Mouse (Mus musculus): ENCODE measurements around the gene Cited4.

- TF ChIP-seq CTCF (IDR thresholded peaks at IDR 0.05; ENCODE audit: borderline replicate concordance, extremely low read depth, insufficient read depth, insufficient read length) (no peak), POLR2A (IDR thresholded peaks at IDR 0.05; ENCODE audit: borderline replicate concordance, extremely low read depth, insufficient read depth, insufficient read length, poor library complexity, severe bottlenecking) (no peak)
Observed at GRCm38 (mm10) chr4:120627728-120628127, 38.6 kb upstream of the Cited4 start.
